Mouse (Mus musculus): Measurements from ENCODE around the gene Cdiptos.

Gene Cdiptos

GRCm38 (mm10) chr7:126975950-126976866 is at the start of gene Cdiptos:
Gene Cdiptos, minus strand, starts transcription at chr7:126976098.
- peak; percentile 96 to 98 for DNase-seq (ENCODE audit: low spot score in 2 of 2)

- DNase-seq (ENCODE audit: low spot score in 2 of 2), result peak; percentile 53 to 78
Measured at GRCm38 (mm10) chr7:127024755-127025555, 49.1 kb upstream of the Cdiptos start.

GRCm38 (mm10) chr7:127023896-127024690 is 48.2 kb upstream of the Cdiptos start:
- DNase-seq (ENCODE audit: low spot score in 2 of 2), result no peak

- DNase-seq (ENCODE audit: low spot score in 2 of 2), result no peak
Measured at GRCm38 (mm10) chr7:127023272-127023691, 47.4 kb upstream of the Cdiptos start.

- DNase-seq (ENCODE audit: low spot score in 2 of 2), result no peak
Measured at GRCm38 (mm10) chr7:127022528-127023271, 46.8 kb upstream of the Cdiptos start.

GRCm38 (mm10) chr7:127021563-127022527 is 45.9 kb upstream of the Cdiptos start:
- no peak for DNase-seq (ENCODE audit: low spot score in 2 of 2)

- peak; percentile 38 to 65 for DNase-seq (ENCODE audit: low spot score in 2 of 2)
Measured at GRCm38 (mm10) chr7:127020901-127021562, 45.1 kb upstream of the Cdiptos start, which contains the start of the genes Gm42742 and Prrt2. Gene Gm42742, minus strand, starts transcription at chr7:127021097. Gene Prrt2, minus strand, starts transcription at chr7:127021211.

GRCm38 (mm10) chr7:127020491-127020890 is 44.6 kb upstream of the Cdiptos start:
- DNase-seq (ENCODE audit: low spot score in 2 of 2), result no peak

- DNase-seq (ENCODE audit: low spot score in 2 of 2), result no peak
Measured at GRCm38 (mm10) chr7:127020031-127020430, 44.1 kb upstream of the Cdiptos start.

- no peak for DNase-seq (ENCODE audit: low spot score in 2 of 2)
Measured at GRCm38 (mm10) chr7:127019306-127019960, 43.5 kb upstream of the Cdiptos start.

GRCm38 (mm10) chr7:127018416-127019305 is 42.8 kb upstream of the Cdiptos start:
- DNase-seq (ENCODE audit: low spot score in 2 of 2), result no peak

GRCm38 (mm10) chr7:127017950-127018345 is 42.0 kb upstream of the Cdiptos start:
- DNase-seq (ENCODE audit: low spot score in 2 of 2), result no peak

- peak; percentile 92 to 96 for DNase-seq (ENCODE audit: low spot score in 2 of 2)
Measured at GRCm38 (mm10) chr7:127016971-127017949, 41.4 kb upstream of the Cdiptos start, which contains the start of gene Pagr1a. Gene Pagr1a, minus strand, starts transcription at chr7:127017352.

GRCm38 (mm10) chr7:127016486-127016938 is 40.6 kb upstream of the Cdiptos start:
- peak in 1 of 2 experiments; percentile 59 for DNase-seq (ENCODE audit: low spot score in 2 of 2)

GRCm38 (mm10) chr7:127016481-127016485 is 40.4 kb upstream of the Cdiptos start, which contains the start of gene Pagr1b:
Gene Pagr1b, minus strand, starts transcription at chr7:127016484.
- DNase-seq (ENCODE audit: low spot score in 2 of 2), result no peak

- no peak for DNase-seq (ENCODE audit: low spot score in 2 of 2)
Measured at GRCm38 (mm10) chr7:127016081-127016480, 40.2 kb upstream of the Cdiptos start.

GRCm38 (mm10) chr7:127014993-127015392 is 39.1 kb upstream of the Cdiptos start:
- no peak for DNase-seq (ENCODE audit: low spot score in 2 of 2)

Data from cerebellum, postnatal 4 days (tissue).